Mouse (Mus musculus) hematopoietic multipotent progenitor cell, adult 10-12 weeks (in vitro differentiated cells): ENCODE measurements around the gene Hsd11b1. TPM values are rescaled to one million over a fixed set of nuclear protein-coding genes. Genes with fewer than 3 reads are reported as not detected.

Experiments
- polyA plus RNA-seq: library from polyadenylated mRNA; stranded (reverse); fragments of >175 nt; gene quantifications from 2 replicates; pipeline ENCODE4 v1.2.3, GENCODE M21; 2012; ENCODE audit warnings: low replicate concordance

Gene Hsd11b1
- 3.3 and 3.4 TPM in 2 replicates for polyA plus RNA-seq

DNA sequence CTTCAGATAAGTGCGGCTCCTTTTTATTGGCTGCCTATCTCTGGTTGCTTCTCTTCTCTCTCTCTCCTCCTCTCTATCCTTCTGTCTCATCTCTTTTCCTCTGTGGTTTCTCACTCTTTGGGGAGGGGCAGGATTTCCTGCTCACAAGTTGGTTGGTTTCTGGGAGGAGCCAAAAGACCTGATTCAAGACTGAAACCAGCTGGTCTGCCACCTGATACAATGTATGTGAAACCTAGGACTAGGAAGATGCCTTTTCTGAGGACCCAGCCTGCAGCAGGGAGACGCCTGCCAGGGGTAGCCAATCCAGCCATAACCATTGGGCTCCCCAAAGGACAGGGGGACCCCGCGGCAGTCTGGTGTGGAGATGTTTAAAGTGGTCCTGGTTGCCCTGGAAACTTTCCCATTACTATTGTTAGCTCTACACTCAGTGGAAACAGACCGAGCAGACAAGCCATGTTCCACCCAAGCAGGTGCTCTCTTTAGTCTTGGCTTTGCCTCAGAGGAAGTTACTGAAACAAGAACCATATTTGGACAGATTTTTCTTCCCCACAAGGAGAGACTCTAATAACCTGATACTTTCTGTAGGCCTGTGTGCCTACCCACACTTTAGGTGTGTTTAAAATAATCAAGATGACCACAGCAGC is at the start of gene Hsd11b1:
Gene Hsd11b1, minus strand, starts transcription at position 121 of the 644 bp plus-strand sequence.

DNA sequence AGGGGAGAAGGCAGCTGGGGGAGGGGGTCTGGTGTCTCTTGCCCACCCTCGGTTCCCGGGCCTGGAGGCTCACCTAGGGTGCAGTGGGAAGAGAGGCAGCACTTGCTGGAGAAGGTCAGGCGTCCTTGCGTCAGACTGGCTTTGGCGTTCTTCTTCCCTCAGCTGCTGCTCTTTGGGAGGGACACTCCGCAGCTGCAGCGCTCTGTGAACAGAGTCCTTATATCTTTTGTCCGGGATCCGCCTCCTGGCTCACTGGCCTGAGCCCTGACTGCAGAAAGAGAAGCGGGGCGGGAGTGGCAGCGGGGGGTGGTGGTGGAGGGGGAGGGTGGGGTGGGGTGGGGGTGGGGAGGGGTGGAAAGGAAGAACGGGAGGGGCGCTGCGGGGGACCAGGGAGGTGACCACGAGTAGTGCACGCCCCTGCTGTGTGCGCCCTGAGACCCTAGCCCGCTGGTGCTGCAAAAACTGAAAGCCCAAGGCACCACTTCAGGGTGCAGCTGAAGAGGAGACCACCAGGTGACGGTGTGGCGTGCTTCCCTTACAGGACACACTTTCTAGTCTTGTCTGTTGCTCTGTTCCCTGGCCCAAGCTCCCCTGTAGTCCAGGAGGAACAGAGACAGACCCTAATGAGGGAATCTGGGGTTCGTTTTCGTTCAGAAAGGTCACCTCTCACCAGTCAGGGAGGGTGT is 9.2 kb upstream of the Hsd11b1 start, which contains the start of gene G0s2:
Gene G0s2, minus strand, starts transcription at position 302 of the 686 bp plus-strand sequence.

DNA sequence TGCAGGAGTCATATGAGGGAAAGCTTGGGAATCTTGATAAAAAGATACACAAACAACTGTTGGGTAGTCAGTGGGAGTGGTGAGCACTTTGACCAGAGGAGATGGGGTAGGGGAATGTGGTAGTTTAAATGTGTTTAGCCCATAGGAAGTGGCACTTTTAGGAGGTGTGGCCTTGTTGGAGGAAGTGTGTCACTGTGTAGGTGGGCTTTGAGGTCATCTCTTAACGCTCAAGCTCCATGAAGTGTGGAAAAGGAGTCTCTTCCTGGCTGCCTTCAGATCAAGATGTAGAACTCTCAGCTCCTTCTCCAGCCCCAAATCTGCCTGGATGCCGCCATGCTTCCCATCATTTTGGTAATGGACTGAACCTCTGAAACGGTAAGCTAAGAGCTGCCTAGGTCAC is 56.4 kb downstream of the Hsd11b1 start, which contains the start of gene Lamb3:
Gene Lamb3, plus strand, starts transcription at position 197 of the 400 bp plus-strand sequence.

DNA sequence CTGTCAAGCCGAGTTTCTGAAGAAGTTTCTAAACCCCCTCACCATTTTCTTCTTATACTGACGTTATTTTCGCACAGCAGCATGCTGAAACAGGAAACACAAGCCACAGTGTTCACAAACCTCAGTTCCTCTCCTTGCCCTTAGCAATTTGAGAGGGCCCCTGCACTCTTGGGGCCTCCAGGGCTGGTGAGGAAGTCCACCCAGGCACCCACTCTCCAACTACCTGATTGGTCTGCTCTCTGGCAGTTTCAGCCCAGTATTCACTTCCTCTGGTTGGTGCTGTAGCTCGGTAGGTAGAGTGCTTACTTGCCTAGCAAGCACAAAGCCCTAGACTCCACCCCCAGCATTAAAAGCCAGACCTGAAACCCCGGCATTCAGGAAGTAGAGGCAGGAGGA is 62.5 kb downstream of the Hsd11b1 start, which contains the start of gene Traf3ip3:
Gene Traf3ip3, minus strand, starts transcription at position 321 of the 396 bp plus-strand sequence.

Other genes starting within 250 kb of the Hsd11b1 start
- gene Syt14, start 228.3 kb downstream of the Hsd11b1 start, polyA plus RNA-seq, result not detected in 2 replicates
- 1.9 and 2.6 TPM in 2 replicates for gene Diexf, start 133.8 kb downstream of the Hsd11b1 start, polyA plus RNA-seq
- 0.74 and 0.90 TPM in 2 replicates for gene Irf6, start 111.0 kb downstream of the Hsd11b1 start, polyA plus RNA-seq
- gene A130010J15Rik, start 96.0 kb downstream of the Hsd11b1 start, polyA plus RNA-seq, result 0.83 and 1.4 TPM in 2 replicates
- gene Traf3ip3, start 62.4 kb downstream of the Hsd11b1 start, polyA plus RNA-seq, result 215 TPM in 2 replicates
- gene Lamb3, start 56.4 kb downstream of the Hsd11b1 start, polyA plus RNA-seq, result 0.04 and 0.73 TPM in 2 replicates
- 15.1 and 28.7 TPM in 2 replicates for gene G0s2, start 9.1 kb upstream of the Hsd11b1 start, polyA plus RNA-seq
- gene Camk1g, start 106.2 kb upstream of the Hsd11b1 start, polyA plus RNA-seq, result not detected in 2 replicates